Mouse (Mus musculus): ENCODE data around the gene Plau.

- TF ChIP-seq CTCF (IDR thresholded peaks at IDR 0.05; ENCODE audit: insufficient read depth, low read length) (no peak), POLR2A (IDR thresholded peaks at IDR 0.05; ENCODE audit: borderline replicate concordance, extremely low read depth, low read depth, low read length) (no peak)
Measured at GRCm38 (mm10) chr14:20811236-20811635, 25.2 kb upstream of the Plau start.

All from lung, adult 2 months (tissue).